ENCODE assay signal across 16 mouse cellular contexts in genomic region chrX:152158294-152158693, GRCm38 (mm10).
"Had no signal": no experiment of that assay in that cellular context is flagged by ENCODE, and none has a peak within 500 bp of the region (broad histone marks: within the 10 kb centered on the region; RNA-seq: fewer than 3 reads in every experiment).

No protein-coding gene starts in this region.

- H3K9me3 ChIP-seq: midbrain, embryonic 10.5 days; midbrain, embryonic 12.5 days; midbrain, embryonic 15.5 days; neural tube, embryonic 12.5 days had no signal

- H3K36me3 ChIP-seq: midbrain, embryonic 10.5 days; midbrain, embryonic 12.5 days; midbrain, embryonic 15.5 days; neural tube, embryonic 12.5 days had no signal

- H3K4me1 ChIP-seq: midbrain, embryonic 10.5 days; midbrain, embryonic 12.5 days; midbrain, embryonic 15.5 days; neural tube, embryonic 12.5 days had no signal

- ATAC-seq: midbrain, embryonic 15.5 days had no signal

- H3K27ac ChIP-seq: midbrain, embryonic 10.5 days; midbrain, embryonic 12.5 days; midbrain, embryonic 15.5 days; neural tube, embryonic 12.5 days had no signal

- H3K9ac ChIP-seq: lung, embryonic 14.5 days; midbrain, embryonic 12.5 days; midbrain, embryonic 15.5 days; neural tube, embryonic 12.5 days had no signal

- H3K4me3 ChIP-seq: midbrain, embryonic 10.5 days; midbrain, embryonic 12.5 days; midbrain, embryonic 15.5 days; neural tube, embryonic 12.5 days had no signal

- H3K4me2 ChIP-seq: lung, embryonic 14.5 days; midbrain, embryonic 12.5 days; midbrain, embryonic 15.5 days; neural tube, embryonic 12.5 days had no signal

- DNase-seq: lung, adult 18-20 months; lung, embryonic 14.5 days; lung, postnatal 10 days; lung, postnatal 4 days; retina, postnatal 1 day; right cerebral cortex, adult 18-20 months; right cerebral cortex, postnatal 25 days; right cerebral cortex, postnatal 4 days; spleen, adult 18-20 months; thymus, adult 18-20 months; thymus, postnatal 14 days; thymus, postnatal 36 days had no signal
